Mouse (Mus musculus): Measurements from ENCODE around the gene Mfap4. TPM values are rescaled to one million over a fixed set of nuclear protein-coding genes. Genes with fewer than 3 reads are reported as not detected.
A peak's percentile ranks its signal among the peaks of the same experiment; 100 is the strongest.

The Mfap4 gene
- polyA plus RNA-seq, 1 experiment from 2014 or later, result 5.5 TPM

GRCm38 (mm10) chr11:61514953-61515352 lies 29.7 kb downstream of the Mfap4 start:
- peak; percentile 32 for DNase-seq (ENCODE audit: low spot score)

- DNase-seq (ENCODE audit: low spot score), result no peak
These were observed 32.7 kb downstream of the Mfap4 start for GRCm38 (mm10) chr11:61517971-61518370.

GRCm38 (mm10) chr11:61518871-61519270 lies 33.6 kb downstream of the Mfap4 start:
- no peak for DNase-seq (ENCODE audit: low spot score)

- no peak for DNase-seq (ENCODE audit: low spot score)
These were observed 34.4 kb downstream of the Mfap4 start for GRCm38 (mm10) chr11:61519484-61520107.

GRCm38 (mm10) chr11:61526872-61527271 lies 41.6 kb downstream of the Mfap4 start:
- no peak for DNase-seq (ENCODE audit: low spot score)

GRCm38 (mm10) chr11:61529268-61529713 lies 44.1 kb downstream of the Mfap4 start:
- DNase-seq (ENCODE audit: low spot score), result no peak

- no peak for DNase-seq (ENCODE audit: low spot score)
These were observed 47.6 kb downstream of the Mfap4 start for GRCm38 (mm10) chr11:61532820-61533219.

GRCm38 (mm10) chr11:61533571-61533970 lies 48.3 kb downstream of the Mfap4 start:
- DNase-seq (ENCODE audit: low spot score), result no peak

- no peak for DNase-seq (ENCODE audit: low spot score)
These were observed 50.3 kb downstream of the Mfap4 start for GRCm38 (mm10) chr11:61535530-61535929.

- DNase-seq (ENCODE audit: low spot score), result no peak
These were observed 51.7 kb downstream of the Mfap4 start for GRCm38 (mm10) chr11:61536952-61537351.

- DNase-seq (ENCODE audit: low spot score), result no peak
These were observed 52.1 kb downstream of the Mfap4 start for GRCm38 (mm10) chr11:61537362-61537761.

Other genes with a start within 250 kb of the Mfap4 start
- 43.3 and 47.0 TPM in 2 replicates for gene Aldh3a2, start 218.0 kb upstream of the Mfap4 start, polyA plus RNA-seq (2015; fragmentation: Nextera tagmentation; extraction: Ambion mirVana)
- 0.67 and 0.82 TPM in 2 replicates for gene Slc47a2, start 142.6 kb upstream of the Mfap4 start, polyA plus RNA-seq (2015; fragmentation: Nextera tagmentation; extraction: Ambion mirVana)
- gene Slc47a1, start 107.1 kb upstream of the Mfap4 start, polyA plus RNA-seq (2015; fragmentation: Nextera tagmentation; extraction: Ambion mirVana), result 1.3 and 1.7 TPM in 2 replicates
- not detected in 2 replicates for gene Rnf112, start 31.3 kb upstream of the Mfap4 start, polyA plus RNA-seq (2015; fragmentation: Nextera tagmentation; extraction: Ambion mirVana)
- 26.0 and 26.2 TPM in 2 replicates for gene Mapk7, start 9.0 kb downstream of the Mfap4 start, polyA plus RNA-seq (2015; fragmentation: Nextera tagmentation; extraction: Ambion mirVana)
- gene B9d1, start 19.7 kb downstream of the Mfap4 start, polyA plus RNA-seq (2015; fragmentation: Nextera tagmentation; extraction: Ambion mirVana), result 6.7 and 8.9 TPM in 2 replicates
- 4.6 and 5.1 TPM in 2 replicates for gene Epn2, start 94.3 kb downstream of the Mfap4 start, polyA plus RNA-seq (2015; fragmentation: Nextera tagmentation; extraction: Ambion mirVana)
- 59.0 and 88.7 TPM in 2 replicates for gene Grap, start 167.8 kb downstream of the Mfap4 start, polyA plus RNA-seq (2015; fragmentation: Nextera tagmentation; extraction: Ambion mirVana)
- gene Fam83g, start 198.7 kb downstream of the Mfap4 start, polyA plus RNA-seq (2015; fragmentation: Nextera tagmentation; extraction: Ambion mirVana), result 5.5 and 5.6 TPM in 2 replicates
- gene Slc5a10, start 235.4 kb downstream of the Mfap4 start, polyA plus RNA-seq (2015; fragmentation: Nextera tagmentation; extraction: Ambion mirVana), result 0.10 and 0.32 TPM in 2 replicates